Mouse (Mus musculus) retina, postnatal 1 day (tissue): ENCODE measurements around the gene Pcbp3.
A peak's percentile ranks its signal among the peaks of the same experiment; 100 is the strongest.

Source experiments
- DNase-seq: peaks from one replicate; pipeline ENCODE4 v3.0.0-alpha.2; 2012

Gene Pcbp3

DNA sequence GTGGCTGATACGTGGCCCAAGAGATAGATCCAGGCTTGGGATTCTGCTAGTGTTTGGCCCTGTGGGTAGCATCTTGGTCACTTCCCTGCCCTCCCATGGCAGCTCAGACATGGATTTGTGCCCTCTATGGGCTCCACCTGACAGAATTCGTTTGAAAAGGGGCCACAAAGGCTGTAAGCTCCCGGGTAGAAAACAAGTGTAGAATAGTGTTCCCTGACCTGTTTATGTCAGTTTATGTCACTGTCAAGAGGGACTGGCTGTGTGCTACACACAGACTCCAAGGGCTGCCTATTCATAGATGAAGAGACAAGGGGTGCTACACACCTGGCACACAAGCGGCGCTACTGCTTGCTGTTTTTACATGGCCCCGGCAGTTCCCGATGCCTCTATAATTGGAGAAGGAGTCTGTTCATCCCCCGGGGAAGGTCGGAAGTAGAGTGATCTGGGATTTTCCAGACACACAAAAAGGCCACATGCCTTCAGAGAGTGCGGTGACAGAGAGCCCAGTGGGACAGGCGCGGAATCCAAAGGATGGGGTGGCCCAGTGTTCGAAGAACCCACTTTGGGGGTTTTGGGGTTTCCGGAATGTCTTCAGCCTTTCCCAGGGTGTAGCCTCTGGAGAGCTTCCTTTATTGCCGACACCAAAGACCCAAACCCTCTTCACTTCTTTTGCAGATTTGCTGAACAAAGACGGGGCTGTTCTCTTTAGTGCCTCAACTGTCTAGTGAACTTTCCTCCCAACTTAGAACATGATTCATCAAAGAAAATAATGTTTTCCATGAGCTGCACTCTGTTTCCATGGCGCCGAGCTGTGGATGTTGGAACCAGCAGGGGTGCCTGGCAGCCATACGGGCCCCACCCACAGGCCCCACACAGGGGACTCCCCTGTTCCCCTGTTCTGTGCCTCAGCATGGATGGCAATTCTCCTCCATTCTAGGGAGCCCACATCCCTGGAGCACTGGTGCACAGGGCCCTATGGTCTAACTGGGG lies 231.8 kb downstream of the Pcbp3 start:
- DNase-seq = peak; percentile 93

DNA sequence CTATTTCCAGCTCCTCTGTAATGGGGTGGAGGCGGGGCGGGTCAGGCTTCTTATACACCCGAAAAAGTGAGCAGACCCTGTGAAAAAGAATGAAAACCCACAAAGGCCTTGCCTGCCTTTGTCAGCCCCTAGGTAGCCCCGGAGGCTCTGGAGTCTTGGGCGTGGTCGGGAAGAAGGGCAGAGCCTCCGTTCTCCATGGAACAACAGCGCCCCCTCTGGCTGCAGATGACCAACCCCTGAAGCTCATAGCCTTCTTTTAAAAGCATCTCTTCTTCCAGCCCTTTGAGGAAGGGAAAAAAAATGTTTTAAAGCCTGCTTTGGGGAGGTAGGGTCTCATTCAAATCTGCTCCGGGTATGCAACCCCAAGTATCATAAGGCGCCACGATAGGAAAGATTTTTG lies 233.3 kb downstream of the Pcbp3 start:
- DNase-seq = peak; percentile 82

DNA sequence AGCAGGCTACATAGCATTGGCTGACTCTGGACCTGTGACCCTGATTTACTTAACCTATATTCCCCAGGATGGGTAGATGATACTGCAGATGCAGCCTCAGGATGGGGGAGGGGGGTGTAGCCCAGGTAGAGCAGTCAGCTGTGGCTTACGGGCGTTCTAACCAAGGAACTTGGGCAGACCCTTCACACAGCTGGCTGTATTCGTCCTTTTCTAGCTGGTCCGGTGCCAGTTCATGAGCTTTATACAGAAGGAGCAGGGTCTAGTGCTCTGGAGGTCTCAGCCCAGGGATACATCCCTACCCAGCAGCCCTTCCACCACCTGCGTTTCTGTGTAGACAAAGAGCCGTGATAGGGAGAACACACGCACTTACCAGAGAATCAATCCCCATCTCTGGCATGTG lies 234.4 kb downstream of the Pcbp3 start:
- no peak for DNase-seq

DNA sequence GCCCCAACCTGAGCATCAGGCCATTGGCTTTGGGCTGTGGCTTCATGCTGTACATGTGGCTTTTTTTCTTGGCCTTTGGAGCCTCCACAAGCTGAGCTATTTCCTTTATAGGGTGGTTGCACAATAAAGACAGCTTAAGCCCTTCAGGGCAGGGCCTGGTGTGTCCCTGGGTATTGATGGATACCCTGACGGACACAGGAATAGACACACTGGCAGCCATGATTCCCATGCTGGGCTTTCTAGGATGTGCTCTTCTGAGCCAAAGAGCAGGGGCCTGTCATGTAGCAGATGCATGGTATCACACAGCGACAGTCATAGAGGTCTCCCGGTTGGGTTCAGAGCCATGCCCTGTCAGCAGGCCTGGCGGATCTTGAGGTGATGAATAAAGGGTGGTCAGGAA lies 234.8 kb downstream of the Pcbp3 start:
- DNase-seq = no peak

- DNase-seq = peak; percentile 79
Observed at GRCm38 (mm10) chr10:76725682-76726285, 235.9 kb downstream of the Pcbp3 start, which contains the start of gene Col6a1. Gene Col6a1, minus strand, starts transcription at chr10:76726168.

DNA sequence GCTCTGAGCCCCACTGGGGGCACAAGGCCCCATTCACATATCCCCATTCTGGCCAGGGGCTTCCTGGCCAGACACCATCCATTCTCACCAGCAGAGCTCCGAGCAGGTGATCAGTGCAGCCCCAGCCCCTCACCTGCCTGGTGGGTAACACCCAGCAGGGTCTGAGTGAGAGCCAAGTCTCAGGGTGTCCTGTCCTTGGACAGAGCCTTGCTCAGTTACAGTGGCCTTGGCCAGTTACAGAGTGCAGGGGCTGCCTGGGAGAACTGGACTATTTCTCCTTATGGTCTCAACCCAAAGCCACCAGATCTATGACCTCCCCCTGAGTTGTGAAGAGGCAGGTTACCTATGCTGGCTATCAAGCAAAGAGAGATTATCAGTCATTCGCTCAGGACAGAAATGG lies 236.6 kb downstream of the Pcbp3 start:
- DNase-seq = no peak

- DNase-seq = no peak
Observed at GRCm38 (mm10) chr10:76724231-76724736, 237.4 kb downstream of the Pcbp3 start.

GRCm38 (mm10) chr10:76722751-76723450 lies 238.8 kb downstream of the Pcbp3 start:
- no peak for DNase-seq

GRCm38 (mm10) chr10:76721746-76722145 lies 239.9 kb downstream of the Pcbp3 start:
- no peak for DNase-seq

DNA sequence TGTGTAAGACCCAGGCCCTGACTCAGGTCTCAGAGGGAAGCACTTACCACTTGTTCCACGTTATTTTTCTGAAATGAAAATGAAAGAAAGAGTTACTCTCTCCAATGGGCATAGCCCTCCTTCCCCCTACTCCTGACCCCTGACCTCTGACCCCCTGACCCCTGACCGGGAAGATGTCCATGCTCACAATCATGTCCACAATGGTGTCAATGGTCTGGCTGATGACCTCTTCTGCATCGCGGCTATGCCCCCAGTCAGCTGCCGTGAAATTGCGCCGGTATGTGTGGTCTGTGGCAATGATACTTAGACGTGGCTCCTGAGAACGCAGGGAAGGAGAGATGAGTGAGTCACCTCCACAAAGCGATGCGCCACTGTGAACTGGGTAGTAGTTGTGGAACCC lies 240.5 kb downstream of the Pcbp3 start:
- no peak for DNase-seq

DNA sequence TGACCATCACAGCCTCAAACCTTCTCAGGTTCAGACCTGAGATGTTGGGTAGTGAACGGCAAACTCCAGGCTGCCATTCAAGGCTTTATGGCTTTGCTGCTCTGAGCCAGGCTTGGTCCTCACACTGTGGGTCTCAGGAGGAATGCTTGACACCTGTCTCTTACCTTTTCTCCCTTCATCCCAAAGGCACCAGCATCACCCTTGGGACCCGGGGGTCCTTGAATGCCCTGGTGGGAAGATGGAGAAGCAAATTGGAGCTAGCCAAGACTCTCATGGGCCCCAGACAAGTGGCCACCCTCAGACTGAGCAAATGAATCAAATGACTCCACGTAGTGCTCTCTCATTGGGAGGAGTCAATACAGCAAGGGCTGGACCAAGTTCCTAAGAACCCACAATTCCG lies 244.1 kb downstream of the Pcbp3 start:
- no peak for DNase-seq

DNA sequence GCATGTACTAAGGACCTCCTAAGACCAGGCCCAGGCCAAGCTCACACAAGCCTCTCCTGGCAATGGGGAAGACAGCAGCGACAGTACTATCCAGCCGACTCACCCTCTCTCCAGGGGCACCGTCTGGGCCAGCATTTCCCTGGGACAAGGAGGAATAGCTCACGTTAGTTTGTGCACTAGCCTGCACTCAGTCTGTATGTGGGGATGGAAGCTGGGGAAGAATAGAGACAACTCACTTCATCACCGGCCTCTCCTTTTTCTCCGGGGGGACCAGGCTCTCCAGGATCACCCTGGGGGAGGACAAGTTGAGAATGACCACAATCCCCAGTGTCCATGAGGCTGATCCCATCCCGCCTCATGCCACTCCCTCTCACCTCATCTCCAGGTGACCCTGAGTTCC lies 244.7 kb downstream of the Pcbp3 start:
- no peak for DNase-seq

DNA sequence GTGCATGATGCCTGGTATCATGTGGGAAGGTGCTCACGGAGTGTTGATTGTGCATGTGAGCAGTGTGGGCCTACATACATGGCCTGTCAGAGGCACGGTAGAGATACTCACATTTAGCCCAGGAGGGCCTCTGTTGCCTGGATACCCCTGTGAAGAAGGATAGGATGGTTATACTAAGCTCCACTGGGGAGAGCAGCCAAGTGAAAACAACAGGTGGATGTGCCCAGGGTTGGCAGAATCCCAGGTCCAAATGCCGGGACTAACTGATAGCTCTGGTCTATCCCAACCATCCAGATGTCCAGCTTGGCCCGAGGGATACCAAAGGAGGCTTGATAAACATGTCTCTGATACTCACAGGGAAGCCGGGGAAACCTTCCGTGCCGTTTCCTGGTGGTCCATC lies 247.4 kb downstream of the Pcbp3 start:
- DNase-seq = no peak

- no peak for DNase-seq
Observed at GRCm38 (mm10) chr10:76712500-76712899, 249.2 kb downstream of the Pcbp3 start.
